Mouse (Mus musculus) embryo, embryonic 10 days (tissue): ENCODE measurements around the gene Phldb2.
A peak's percentile ranks its signal among the peaks of the same experiment; 100 is the strongest.

Source experiments
- DNase-seq: peaks from one replicate; pipeline ENCODE4 v3.0.0-alpha.2; 2015; ENCODE audit warnings: low spot score

Gene Phldb2

DNA sequence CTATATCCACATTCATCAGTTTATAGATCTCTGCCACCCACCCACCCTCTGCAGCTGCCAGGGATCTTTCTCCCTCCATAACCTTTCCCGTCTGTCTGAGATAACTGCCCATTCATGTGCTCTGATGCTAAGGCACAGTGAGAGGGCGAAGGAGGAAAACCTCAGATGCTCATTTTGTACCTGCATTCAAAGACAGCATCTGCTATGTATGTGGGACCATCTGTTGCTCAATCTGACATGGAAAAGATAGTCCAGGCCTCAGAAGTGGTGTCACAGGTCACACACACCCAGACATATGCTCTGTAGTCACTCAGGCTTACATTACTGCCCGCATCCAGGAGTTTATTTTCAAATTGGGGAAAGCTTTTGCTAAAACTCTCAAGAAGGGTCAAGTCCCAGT lies 112.4 kb downstream of the Phldb2 start:
- DNase-seq: peak; percentile 24

DNA sequence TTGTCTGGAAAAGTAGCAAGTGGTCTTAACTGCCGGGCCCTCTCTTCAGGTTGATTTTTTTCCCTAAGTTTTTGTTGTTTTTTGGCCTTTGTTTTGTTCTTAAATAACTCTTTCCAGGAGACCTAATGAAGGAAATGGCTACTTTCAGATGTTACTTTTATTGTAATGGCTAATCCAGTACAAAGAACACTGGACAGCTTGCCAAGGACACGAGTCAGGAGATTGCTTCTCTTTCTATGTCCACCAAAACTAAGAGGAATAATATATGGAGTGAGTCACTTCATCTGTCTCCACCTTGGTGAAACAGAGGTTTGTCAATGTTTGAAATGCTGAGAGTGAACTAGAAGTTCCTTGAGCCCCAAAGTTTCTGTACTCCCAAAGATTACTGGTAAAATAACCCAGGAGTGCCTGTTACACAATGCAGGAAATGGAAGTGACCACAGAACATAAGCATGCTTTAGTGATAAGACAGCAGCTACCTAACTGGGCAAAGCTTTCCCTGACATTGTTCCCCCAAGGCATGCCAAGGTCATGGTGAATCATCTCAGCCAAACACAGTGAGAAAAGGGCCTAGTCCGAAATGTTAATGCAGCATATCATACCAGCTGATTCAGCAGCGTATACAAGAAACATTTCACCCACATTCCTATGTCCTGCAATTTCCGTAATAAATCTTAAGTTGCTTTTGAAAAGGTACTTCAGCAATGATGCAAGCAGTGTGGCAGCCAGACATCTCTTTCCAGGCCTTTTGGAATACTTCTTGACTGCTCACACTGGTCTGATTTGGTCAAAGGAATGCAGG lies 115.7 kb downstream of the Phldb2 start:
- no peak for DNase-seq

DNA sequence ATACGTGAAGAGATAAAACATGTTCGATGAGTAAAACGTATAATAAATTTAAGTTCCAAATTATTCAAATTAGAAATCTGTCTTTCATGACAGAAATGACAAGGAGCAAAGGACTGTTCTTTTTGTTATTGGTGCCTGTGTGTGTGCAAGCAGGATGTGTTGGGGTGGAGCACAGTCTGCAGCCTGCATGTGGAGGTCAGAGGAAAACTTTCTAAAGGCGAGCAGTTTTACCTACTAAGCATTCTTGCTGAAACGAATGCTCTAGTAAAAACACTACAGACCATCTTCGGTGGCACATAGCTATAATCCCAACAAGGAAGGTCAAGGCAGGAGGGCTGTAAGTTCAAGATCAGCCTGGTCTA lies 120.7 kb downstream of the Phldb2 start:
- peak; percentile 7 for DNase-seq

DNA sequence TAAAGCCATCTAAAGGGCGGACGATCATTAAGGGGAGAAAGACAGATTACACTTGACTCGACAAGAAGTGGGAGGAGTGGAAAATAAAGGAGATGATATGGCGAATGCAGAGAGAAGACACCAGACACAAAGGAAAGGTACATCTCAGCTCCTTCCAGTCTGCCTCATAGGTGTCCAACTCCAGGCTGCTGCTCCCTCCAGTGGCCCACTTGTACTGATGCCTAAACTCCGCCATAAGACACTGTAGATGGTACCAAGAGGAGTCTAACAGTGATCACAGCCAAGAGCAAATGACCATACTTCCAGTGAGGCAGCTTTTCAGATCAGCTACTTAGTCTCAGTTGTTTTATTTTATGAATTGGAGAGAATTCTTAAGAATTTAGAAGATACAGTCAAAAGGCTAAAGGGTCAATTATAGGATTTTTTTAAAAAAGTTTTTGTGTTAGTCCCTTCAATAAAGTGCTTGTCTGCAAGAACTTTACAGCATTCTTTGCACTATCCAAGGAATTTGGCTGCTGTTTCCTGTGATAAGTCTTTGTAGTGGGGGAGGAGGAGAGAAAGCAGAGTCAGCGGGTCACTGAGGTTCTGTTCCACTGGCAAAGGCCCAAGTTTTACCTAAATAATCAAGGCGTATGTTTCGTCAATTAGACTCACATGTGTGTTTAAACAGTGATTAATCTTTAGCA lies 121.2 kb downstream of the Phldb2 start:
- DNase-seq: peak; percentile 52

DNA sequence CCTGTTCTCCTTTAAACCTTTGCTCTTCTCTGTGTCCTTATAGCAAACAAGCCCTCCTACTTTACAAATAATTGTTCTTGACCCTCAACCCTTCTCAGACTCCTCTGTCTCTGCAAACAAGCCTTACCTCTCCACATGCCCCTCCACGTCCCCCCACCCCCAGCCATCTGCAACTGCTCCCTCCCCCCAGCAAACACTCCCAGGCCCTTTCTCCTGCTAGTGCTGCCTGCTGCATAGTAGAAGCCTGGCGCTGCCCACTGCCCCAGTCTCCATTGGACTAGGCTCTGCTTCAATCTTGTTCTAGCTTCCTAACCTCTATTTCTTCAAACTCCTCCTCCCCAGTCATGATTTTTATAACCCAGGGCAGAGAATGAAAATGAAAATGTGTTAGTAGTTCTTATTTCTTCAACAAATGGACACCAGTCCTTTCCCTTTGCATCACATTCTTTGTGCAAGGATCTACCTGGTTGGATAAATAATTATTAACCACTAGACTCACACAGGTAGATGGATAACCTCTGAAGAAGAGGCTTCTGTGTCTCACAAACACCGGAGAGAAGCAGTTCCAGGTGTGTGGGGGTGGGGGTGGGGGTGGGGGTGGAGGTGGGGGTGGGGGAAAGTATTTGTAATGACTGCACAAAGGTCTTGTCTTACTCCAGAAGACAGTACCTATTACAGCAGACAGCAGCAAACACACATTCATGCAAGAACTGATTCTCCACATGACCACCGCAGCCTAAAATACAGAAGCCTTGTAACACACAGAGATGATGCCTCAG lies 122.1 kb downstream of the Phldb2 start:
- DNase-seq: peak; percentile 9

DNA sequence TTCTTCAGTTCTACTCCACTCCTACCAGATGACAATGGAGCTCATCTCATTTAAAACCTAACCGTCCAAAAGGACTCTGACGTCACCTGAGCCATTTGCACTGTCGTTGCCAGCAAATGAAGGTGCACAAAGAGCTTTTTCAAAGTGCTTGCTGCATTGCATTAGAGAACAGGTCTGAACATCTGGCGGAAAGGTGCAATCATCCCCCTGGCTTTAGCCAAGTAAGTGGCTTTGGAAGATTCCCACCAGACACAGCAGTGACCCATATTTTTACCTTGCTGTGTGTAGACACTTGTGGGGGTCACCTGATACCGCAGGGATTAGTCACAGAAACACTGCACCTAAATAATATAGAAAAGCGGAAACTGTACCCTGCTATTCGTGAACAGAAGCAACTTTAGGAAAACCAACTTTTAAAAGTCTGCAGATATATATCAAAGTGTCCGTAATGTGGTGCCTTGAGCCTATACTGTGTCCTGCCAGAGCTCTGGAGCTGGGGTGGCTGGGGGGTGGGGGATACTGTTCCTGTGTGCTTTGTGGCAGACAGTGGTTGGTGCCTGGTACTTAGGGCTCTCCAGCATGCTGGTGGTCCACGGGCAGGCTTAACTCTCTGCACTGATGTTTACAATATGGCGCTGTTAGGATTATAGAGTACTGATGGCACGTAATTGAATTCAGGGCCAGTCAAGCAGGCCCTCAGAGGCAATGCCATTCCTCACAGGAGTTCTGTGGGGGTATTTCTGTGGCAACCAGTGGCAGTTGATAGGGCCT lies 123.1 kb downstream of the Phldb2 start:
- peak; percentile 24 for DNase-seq

DNA sequence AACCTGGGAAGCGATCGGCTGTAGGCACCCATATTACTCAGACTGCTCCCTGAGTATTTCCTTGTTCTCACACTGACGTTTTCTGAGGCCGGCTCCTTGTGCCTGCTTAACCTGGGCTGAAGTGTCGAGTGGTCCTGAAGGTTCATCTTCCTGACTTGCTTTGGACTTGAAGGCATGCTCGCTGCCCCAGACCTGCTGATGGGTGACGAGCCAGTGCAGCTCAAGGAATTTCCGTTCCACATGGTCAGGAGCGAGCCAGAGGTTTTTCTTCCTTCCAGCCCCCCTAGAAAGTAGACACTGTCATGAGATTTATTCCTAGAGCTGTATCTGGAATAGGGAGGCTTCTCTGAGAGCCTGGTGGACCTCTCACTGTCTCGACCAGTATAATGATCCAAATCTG lies 128.1 kb downstream of the Phldb2 start:
- no peak for DNase-seq

DNA sequence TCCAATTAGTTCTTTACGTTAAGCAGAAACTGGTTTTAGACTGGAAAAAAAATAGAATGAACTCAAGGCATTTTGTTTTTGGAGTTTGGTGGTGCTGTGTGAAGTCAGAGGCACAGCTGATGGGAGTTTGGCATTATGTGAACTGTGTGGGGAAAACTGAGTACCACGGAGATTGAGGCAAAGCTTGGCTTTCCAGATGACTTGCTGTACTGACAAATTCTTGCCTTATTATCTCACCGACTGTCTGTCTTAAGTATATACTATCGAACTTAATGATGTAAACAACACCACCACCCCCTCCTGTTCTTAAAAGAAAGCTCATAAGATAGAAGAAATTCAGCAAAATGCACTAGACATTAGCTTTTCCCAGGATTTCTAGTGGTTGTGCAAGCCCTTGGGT lies 129.4 kb downstream of the Phldb2 start:
- DNase-seq: no peak

DNA sequence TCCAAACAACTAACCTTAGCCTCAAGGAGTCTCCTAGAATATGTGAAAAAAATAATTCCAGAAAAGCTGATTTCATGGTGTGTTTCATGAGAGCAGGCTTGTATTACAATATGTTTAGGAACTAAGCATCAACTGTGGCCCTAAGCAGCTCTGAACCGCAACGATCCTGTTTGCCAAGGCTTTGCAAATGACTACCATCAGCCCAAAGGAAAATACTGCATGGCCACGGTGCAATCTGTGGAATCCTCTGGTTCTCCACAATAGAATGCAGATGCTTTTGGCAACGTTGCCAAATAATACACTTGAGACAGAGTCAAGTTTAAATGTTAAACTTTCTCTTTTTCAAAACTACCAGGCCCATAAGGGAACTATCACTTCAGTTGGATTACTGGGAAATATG lies 133.5 kb downstream of the Phldb2 start:
- DNase-seq: no peak

DNA sequence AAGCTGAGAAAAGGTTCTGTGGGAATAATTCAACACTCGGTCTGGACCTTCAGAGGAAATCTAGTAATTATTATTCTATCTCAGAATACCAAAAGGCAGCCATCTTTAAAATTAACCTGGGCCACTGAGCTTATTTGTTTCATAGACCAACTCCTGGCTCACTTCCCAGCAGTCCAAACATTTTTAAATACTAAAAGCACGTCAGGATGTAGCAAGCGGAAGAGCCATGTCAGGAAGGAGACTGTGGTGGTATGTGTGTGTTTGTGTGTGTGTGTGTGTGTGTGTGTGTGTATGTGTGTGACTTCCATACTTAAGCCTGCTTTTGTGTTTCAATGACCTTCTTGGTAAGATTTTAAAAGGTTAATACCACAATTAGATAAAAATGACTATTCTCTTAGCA lies 135.6 kb downstream of the Phldb2 start:
- no peak for DNase-seq

DNA sequence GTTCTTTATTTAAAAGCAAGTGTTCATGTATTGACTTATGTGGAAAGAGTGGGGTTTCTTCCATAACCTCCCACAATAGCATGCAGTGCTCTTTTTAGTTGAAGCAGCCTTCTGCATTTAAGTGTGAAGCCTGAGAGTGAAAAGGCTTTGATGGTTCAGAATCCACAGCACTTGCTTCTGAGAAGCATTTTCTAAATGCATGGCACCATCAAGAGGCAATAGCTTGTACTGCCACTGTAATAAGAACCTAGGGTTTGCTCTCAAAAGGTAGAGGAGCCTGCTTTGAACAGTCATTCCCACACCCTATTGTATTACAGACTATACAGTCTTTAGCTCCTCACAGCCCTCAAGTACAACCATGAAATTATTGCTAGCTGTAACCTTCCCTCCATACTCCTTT lies 136.7 kb downstream of the Phldb2 start:
- DNase-seq: no peak

DNA sequence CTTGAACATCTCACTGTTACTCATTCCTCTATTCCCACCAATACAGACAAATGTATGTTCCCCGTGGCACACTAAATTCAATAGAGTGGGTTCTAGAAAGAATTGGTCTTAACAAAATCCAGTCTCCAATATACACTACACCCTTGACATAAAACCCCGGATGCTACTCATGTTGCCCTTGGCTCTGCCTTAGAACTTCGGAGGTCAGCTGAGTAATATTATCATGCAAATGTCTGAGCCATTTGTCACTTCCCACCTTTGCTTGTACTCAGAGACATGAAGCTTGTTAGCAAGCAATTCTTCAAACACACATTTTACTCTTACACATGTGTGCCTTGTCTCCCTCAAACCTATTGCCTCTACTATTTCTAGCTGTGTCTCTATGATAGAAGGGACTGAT lies 138.8 kb downstream of the Phldb2 start:
- DNase-seq: no peak

DNA sequence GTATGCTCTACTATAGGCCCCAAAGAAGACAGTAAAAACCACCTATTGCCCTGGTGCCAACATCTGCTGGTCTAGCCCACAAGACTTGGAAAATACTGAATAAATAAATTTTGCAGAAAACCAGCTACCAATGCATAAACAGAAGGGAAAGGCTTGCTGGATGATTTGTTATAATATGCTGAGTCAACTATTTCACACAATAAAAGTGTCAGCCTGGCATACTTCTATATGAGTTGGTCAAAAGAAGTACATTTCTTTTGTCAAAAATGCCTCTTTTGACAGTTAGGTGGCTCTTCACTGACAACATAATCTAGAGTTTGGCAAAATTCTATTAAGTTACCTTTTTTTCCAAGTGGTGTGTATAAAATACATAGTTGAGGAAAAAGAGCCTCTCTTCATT lies 141.6 kb downstream of the Phldb2 start:
- DNase-seq: no peak

DNA sequence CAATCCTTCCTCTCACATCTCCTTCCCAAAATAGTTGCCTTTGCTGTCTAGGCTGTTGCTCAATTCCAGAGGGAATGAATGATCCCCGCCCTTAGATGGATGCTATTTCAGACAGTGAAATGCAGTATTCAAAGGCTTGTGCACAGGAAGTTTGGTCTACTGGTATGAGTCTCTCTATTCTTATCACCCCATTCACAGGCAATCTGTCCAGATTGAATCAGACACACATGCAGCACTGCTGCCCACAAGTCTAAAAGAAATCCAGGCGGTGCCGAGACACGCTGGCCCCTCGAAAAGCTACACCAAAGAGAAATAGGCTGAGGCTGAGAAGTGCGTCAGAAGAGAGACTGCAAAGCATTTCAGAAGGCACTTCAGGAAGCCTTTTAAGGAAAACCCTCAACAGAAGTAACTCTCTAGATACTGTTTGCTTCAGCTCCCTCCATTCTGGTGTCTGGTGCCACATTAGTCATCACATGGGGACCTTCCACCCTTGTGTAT lies 142.5 kb downstream of the Phldb2 start:
- no peak for DNase-seq

DNA sequence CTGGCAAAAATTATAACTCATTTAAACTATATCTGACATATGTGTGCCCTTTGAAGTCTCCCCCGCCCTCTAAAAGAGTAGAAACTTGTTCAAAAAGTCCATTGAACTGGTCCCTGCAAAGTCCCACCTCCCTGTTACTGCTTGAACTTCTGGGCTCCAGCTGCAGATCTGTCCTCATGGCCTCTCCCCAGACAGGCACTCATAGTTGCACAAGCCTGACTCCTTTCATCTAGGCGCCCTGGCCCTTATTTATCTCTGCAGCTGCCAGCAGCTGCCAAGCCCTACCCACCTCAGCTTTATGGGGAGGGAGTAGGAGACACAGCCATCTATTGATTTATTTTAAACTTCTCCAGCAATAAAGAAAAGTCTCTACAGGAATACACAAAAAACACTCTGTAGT lies 143.2 kb downstream of the Phldb2 start:
- DNase-seq: no peak

DNA sequence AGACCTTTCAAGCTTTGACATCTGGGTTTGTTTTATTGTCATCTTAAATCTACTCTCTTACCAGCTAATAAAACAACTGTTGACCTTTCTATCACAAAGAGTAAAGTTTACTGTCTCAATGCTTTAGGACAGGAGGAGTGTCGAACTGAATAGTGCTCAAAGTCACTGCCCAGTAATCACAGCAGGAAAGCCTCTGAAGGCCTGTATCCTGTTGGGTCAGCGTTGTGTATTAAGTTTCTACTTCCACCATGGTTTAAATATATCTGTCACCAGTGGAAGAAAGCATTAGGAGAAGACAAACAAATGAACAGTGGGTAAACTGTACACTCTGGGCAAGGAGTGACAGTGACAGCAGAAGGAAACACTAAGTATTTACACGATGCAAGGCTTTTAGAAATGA lies 148.7 kb downstream of the Phldb2 start:
- no peak for DNase-seq

DNA sequence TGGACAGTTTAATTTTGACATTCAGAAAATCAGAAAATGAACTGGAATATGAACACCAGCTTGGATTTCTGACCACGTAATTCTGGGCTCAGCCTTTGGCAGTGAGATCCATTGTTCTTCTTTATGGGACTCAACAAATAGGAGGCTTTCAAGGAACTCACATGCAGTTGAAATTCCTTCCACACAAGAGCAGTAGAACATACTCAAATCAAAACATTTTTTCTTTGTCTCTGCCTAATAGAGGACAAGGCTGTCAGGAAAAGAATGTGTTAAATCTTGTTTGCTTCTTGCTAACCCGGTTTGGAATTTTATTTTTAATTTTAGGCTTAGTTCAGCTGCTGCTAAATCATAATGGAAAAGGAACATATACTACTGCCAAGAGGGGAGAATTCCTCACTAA lies 153.0 kb downstream of the Phldb2 start:
- DNase-seq: no peak

DNA sequence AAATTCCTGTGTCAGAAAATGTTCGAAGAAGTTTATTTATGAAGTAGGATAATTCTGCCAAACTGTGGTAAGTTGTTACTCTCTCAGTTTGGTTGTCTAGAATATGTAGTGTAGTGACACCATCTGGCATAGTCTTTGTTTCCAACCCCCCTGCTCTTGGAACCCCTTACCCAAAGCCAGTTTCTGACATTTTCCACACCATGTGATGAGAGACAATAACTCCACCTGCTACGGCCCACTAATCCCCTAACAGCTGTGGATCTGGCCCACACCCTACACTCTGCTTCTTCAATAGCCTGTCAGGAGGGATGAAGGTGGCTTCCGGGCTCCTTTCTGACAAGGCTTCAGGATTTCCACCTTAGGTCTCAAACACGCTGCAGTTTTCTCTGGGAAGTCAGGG lies 154.2 kb downstream of the Phldb2 start:
- DNase-seq: no peak

DNA sequence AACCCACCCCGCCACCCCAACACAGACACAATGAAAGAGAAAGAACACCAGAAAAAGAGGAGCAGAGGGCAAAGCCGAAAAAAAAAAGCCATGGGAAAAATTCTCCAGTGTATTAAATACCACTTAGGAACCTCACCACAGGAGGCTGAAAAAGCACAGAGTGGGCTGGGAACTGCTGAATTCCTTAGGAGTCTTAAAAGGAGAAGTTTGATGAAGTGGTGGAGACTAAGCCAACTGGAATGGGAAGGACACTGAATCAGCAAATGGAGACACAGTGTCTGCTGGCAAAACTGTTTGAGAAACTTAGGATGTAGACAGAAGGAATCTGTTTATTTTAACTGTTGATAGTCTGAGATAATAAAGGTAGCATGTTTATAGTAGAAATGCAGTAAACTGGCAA lies 154.8 kb downstream of the Phldb2 start:
- DNase-seq: no peak

DNA sequence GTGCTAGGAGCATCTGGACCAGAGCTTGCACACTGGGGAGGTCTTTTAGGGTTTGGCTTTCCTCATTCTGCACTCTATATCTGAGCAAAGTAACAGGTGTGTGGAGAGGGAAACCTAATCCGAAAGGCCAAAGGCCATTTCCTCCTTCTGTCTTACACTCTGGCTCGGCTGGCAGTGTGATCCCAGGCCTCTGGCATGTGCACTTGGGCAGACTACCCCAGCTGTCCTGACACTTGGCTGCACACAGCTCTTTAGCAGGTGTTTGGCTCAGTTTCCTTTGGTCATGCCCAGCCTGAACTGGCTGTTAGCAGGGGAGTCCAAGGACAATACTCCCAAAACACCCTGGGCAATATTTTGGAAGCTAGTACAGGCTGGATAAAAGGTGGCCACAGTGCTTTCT lies 156.6 kb downstream of the Phldb2 start:
- DNase-seq: peak; percentile 36

DNA sequence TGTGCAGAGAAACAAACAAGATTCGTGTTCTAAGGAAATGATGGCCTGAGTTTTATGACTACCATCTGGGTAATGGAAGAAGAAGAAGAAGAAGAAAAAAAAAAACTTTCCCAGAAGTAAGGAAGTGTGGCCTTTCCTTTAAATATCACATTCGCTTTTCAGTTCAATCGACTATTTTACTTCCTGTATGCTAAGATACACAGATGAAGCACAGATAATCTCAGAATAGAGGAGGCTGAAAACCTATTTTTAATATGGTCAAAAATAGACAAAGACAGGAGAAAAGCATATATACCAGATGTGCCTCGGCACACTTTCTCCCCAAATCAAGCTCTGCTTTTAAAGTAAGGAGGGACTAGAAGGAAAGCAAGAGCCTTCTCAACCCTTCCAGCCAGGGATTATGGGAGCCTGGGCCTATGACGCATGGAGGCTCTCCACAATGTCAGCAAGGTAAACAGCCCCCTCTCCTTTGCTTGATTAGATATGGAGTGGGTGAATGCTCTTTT lies 158.2 kb downstream of the Phldb2 start:
- no peak for DNase-seq

DNA sequence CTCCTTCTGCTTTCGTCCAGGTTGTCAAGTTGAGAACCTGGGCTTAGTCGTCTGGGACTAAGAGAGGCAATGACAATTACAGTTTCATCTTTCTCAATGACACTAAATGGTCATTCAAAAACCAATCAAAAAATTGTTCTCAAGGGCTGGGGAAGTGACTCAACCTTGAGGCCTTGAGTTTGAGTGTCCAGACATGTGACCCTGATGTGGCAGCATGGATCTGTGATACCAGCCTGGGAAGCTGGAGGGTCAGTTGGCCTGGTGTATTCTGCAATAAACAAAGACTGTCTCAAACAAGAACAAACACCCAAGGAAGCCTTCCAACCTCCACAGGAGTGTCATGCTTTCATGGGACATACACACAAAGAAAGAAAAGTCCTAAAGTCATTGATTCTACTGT lies 160.6 kb downstream of the Phldb2 start:
- no peak for DNase-seq
